Mouse (Mus musculus) cerebellum, postnatal 25 days (tissue): ENCODE data around the gene Cd209f.
"Not testable (repeated sequence)": the region's sequence is repeated elsewhere in the genome, so short reads cannot be mapped to it uniquely, and the experiment has no call there.

ENCODE experiments used
- DNase-seq, 2 experiments: peaks; one replicate each; pipeline ENCODE4 v3.0.0; 2021; ENCODE audit warnings: mixed read lengths in 2 of 2

Gene Cd209f

GRCm38 (mm10) chr8:4105735-4106134 is at the start of gene Cd209f:
Gene Cd209f, minus strand, starts transcription at chr8:4105835.
- DNase-seq: not testable (repeated sequence)

- DNase-seq: no peak
Observed at GRCm38 (mm10) chr8:4154878-4155277, 49.2 kb upstream of the Cd209f start.

GRCm38 (mm10) chr8:4147272-4147671 is 41.6 kb upstream of the Cd209f start:
- DNase-seq: no peak

- DNase-seq: peak in 1 of 2 experiments; percentile 8
Observed at GRCm38 (mm10) chr8:4141721-4142120, 36.1 kb upstream of the Cd209f start.

- peak; percentile 78 to 85 for DNase-seq
Observed at GRCm38 (mm10) chr8:4139660-4140646, 34.3 kb upstream of the Cd209f start.

- DNase-seq: no peak
Observed at GRCm38 (mm10) chr8:4133798-4134197, 28.2 kb upstream of the Cd209f start, which contains the start of gene Cd209g. Gene Cd209g, plus strand, starts transcription at chr8:4134098.

GRCm38 (mm10) chr8:4088514-4088913 is 17.1 kb downstream of the Cd209f start:
- DNase-seq: not testable (repeated sequence)

GRCm38 (mm10) chr8:4087180-4087722 is 18.4 kb downstream of the Cd209f start:
- peak; percentile 20 to 29 for DNase-seq
